In genomic region chr8:124752325-124752862, GRCm38 (mm10) we compare ENCODE assay signal across 9 mouse cellular contexts. TPM values are rescaled to one million over a fixed set of nuclear protein-coding genes. Genes with fewer than 3 reads are reported as not detected.
DNase-seq lines count a peak whose midpoint lies in the region; ATAC-seq and TF ChIP-seq lines count a peak whose summit lies in the region.
"Had no signal": no experiment of that assay in that cellular context is flagged by ENCODE, and none has a peak within 500 bp of the region (broad histone marks: within the 10 kb centered on the region; RNA-seq: fewer than 3 reads in every experiment).

No protein-coding gene starts in this region.

- peaks cover 42% of the 10 kb centered on the region for H3K4me1 ChIP-seq in heart, embryonic 10.5 days
- peaks cover 39% of the 10 kb centered on the region for H3K4me1 ChIP-seq in lung, embryonic 15.5 days
- no peaks in the 10 kb centered on the region for H3K4me1 ChIP-seq in forebrain, postnatal 0 days (ENCODE audit: insufficient read depth)
- H3K4me1 ChIP-seq in midbrain, postnatal 0 days (ENCODE audit: insufficient read depth, low read length) = peaks cover 4% of the 10 kb centered on the region; the same call in 1 of the 2 replicates

- H3K9ac ChIP-seq in lung, embryonic 15.5 days = no peak overlapping the region
- H3K9ac ChIP-seq in forebrain, postnatal 0 days = no peak overlapping the region
- H3K9ac ChIP-seq in midbrain, postnatal 0 days (replicated peaks; ENCODE audit: low read length, poor library complexity, severe bottlenecking) = no peak overlapping the region

- peak overlapping the region; percentile 77; the same call in 1 of the 2 replicates for H3K27ac ChIP-seq in heart, embryonic 10.5 days
- peak overlapping the region; percentile 49 for H3K27ac ChIP-seq in lung, embryonic 15.5 days
- H3K27ac ChIP-seq in forebrain, postnatal 0 days (ENCODE audit: low read depth, low read length) = no peak overlapping the region
- no peak overlapping the region for H3K27ac ChIP-seq in midbrain, postnatal 0 days (ENCODE audit: low read depth, low read length)

- 0 out of 2 replicates have a peak, but pooled peaks have one; percentile 2 for ATAC-seq in lung, embryonic 15.5 days (ENCODE audit: borderline replicate concordance, extremely low read depth, low FRiP score, low TSS enrichment)
- ATAC-seq in forebrain, postnatal 0 days = peak; percentile 28; the same call in 1 of the 2 replicates
- ATAC-seq in midbrain, postnatal 0 days (ENCODE audit: low FRiP score) = no peak

- H3K27me3 ChIP-seq in heart, embryonic 10.5 days (ENCODE audit: insufficient read depth, poor library complexity, severe bottlenecking) = peaks cover 53% of the 10 kb centered on the region
- peaks cover 36% of the 10 kb centered on the region for H3K27me3 ChIP-seq in lung, embryonic 15.5 days
- H3K27me3 ChIP-seq in forebrain, postnatal 0 days (ENCODE audit: insufficient read depth, low read length) = peaks cover 33% of the 10 kb centered on the region
- H3K27me3 ChIP-seq in midbrain, postnatal 0 days (ENCODE audit: insufficient read depth, low read length) = peaks cover 30% of the 10 kb centered on the region

- peak overlapping the region; percentile 82 for H3K4me3 ChIP-seq in heart, embryonic 10.5 days
- peak overlapping the region; percentile 74; the same call in 1 of the 2 replicates for H3K4me3 ChIP-seq in lung, embryonic 15.5 days
- no peak overlapping the region for H3K4me3 ChIP-seq in forebrain, postnatal 0 days (ENCODE audit: low read depth, low read length)
- H3K4me3 ChIP-seq in midbrain, postnatal 0 days (ENCODE audit: low read depth, low read length) = no peak overlapping the region

- no peak for DNase-seq in heart, embryonic 10.5 days (ENCODE audit: low spot score)
- DNase-seq in heart, adult 11 months = no peak
- no peak for DNase-seq in lung, postnatal 25 days (ENCODE audit: low spot score)
- no peak for DNase-seq in forebrain, postnatal 0 days
- DNase-seq in midbrain, postnatal 0 days (ENCODE audit: low spot score) = no peak
- DNase-seq in layer of hippocampus, adult 11-12 months (ENCODE audit: low spot score) = no peak
- no peak for DNase-seq in urinary bladder, postnatal 36 days (ENCODE audit: low spot score in 2 of 2)

- H3K4me2 ChIP-seq in lung, embryonic 15.5 days = peak overlapping the region; percentile 96
- H3K4me2 ChIP-seq in forebrain, postnatal 0 days (ENCODE audit: low read depth) = no peak overlapping the region
- H3K4me2 ChIP-seq in midbrain, postnatal 0 days (ENCODE audit: low read depth, low read length, poor library complexity, severe bottlenecking) = no peak overlapping the region

- TF ChIP-seq CTCF in forebrain, postnatal 0 days (IDR thresholded peaks at IDR 0.05; ENCODE audit: low read depth) = peak; percentile 16; the same call in 1 of the 2 replicates
- TF ChIP-seq CTCF in midbrain, postnatal 0 days (IDR thresholded peaks at IDR 0.05) = peak; percentile 51

- no peaks in the 10 kb centered on the region for H3K9me3 ChIP-seq in heart, embryonic 10.5 days
- no peaks in the 10 kb centered on the region for H3K9me3 ChIP-seq in lung, embryonic 15.5 days
- no peaks in the 10 kb centered on the region for H3K9me3 ChIP-seq in forebrain, postnatal 0 days (ENCODE audit: low read length)
- no peaks in the 10 kb centered on the region for H3K9me3 ChIP-seq in midbrain, postnatal 0 days (ENCODE audit: low read length)

- H3K36me3 ChIP-seq in heart, embryonic 10.5 days = no peaks in the 10 kb centered on the region
- H3K36me3 ChIP-seq in lung, embryonic 15.5 days = no peaks in the 10 kb centered on the region
- no peaks in the 10 kb centered on the region for H3K36me3 ChIP-seq in forebrain, postnatal 0 days (ENCODE audit: insufficient read depth)
- H3K36me3 ChIP-seq in midbrain, postnatal 0 days (ENCODE audit: insufficient read depth, low read length) = no peaks in the 10 kb centered on the region

- 36% methylated on average over 21 of the region's 21 CpGs for WGBS in heart, embryonic 10.5 days
- WGBS in lung, embryonic 15.5 days = 34% methylated on average over 21 of the region's 21 CpGs
- WGBS in forebrain, postnatal 0 days = 32% methylated on average over 21 of the region's 21 CpGs
- WGBS in midbrain, postnatal 0 days = 33% methylated on average over 21 of the region's 21 CpGs

RNA-seq across cellular contexts. Expression of gene Fam89a, which starts 0.8 kb away (rescaled TPM):
- 2.5 and 8.2 TPM in 2 replicates for polyA plus RNA-seq in heart, embryonic 10.5 days (2016; fragmentation: Nextera tagmentation; extraction: Ambion mirVana)
- 11.3 and 14.4 TPM in 2 replicates for polyA plus RNA-seq in lung, embryonic 15.5 days (2015; fragmentation: Nextera tagmentation; extraction: Ambion mirVana)
- 0.23 and 0.29 TPM in 2 replicates for total RNA-seq in forebrain, postnatal 0 days (2014; rRNA removed)
- polyA plus RNA-seq in forebrain, postnatal 0 days (2015; fragmentation: Nextera tagmentation; extraction: Ambion mirVana) = 0.15 and 0.28 TPM in 2 replicates
- total RNA-seq in midbrain, postnatal 0 days (2014; rRNA removed) = 1.2 TPM in 1 of 2 replicates, not detected in the other
- 0.25 and 0.26 TPM in 2 replicates for polyA plus RNA-seq in midbrain, postnatal 0 days (2015; fragmentation: Nextera tagmentation; extraction: Ambion mirVana)

RNA-seq across cellular contexts. Expression of gene Arv1, which starts 30.5 kb away (rescaled TPM):
- 21.3 and 26.7 TPM in 2 replicates for polyA plus RNA-seq in heart, embryonic 10.5 days (2016; fragmentation: Nextera tagmentation; extraction: Ambion mirVana)
- polyA plus RNA-seq in lung, embryonic 15.5 days (2015; fragmentation: Nextera tagmentation; extraction: Ambion mirVana) = 21.8 and 23.8 TPM in 2 replicates
- total RNA-seq in forebrain, postnatal 0 days (2014; rRNA removed) = 9.5 and 17.6 TPM in 2 replicates
- 25.6 and 31.4 TPM in 2 replicates for polyA plus RNA-seq in forebrain, postnatal 0 days (2015; fragmentation: Nextera tagmentation; extraction: Ambion mirVana)
- 22.5 and 25.4 TPM in 2 replicates for total RNA-seq in midbrain, postnatal 0 days (2014; rRNA removed)
- 35.2 and 35.7 TPM in 2 replicates for polyA plus RNA-seq in midbrain, postnatal 0 days (2015; fragmentation: Nextera tagmentation; extraction: Ambion mirVana)

RNA-seq across cellular contexts. Expression of gene Ttc13, which starts 30.6 kb away (rescaled TPM):
- 43.7 and 44.6 TPM in 2 replicates for polyA plus RNA-seq in heart, embryonic 10.5 days (2016; fragmentation: Nextera tagmentation; extraction: Ambion mirVana)
- polyA plus RNA-seq in lung, embryonic 15.5 days (2015; fragmentation: Nextera tagmentation; extraction: Ambion mirVana) = 47.0 and 49.7 TPM in 2 replicates
- total RNA-seq in forebrain, postnatal 0 days (2014; rRNA removed) = 64.2 and 79.2 TPM in 2 replicates
- polyA plus RNA-seq in forebrain, postnatal 0 days (2015; fragmentation: Nextera tagmentation; extraction: Ambion mirVana) = 50.1 and 56.1 TPM in 2 replicates
- 64.8 and 76.5 TPM in 2 replicates for total RNA-seq in midbrain, postnatal 0 days (2014; rRNA removed)
- 64.0 and 66.5 TPM in 2 replicates for polyA plus RNA-seq in midbrain, postnatal 0 days (2015; fragmentation: Nextera tagmentation; extraction: Ambion mirVana)

RNA-seq across cellular contexts. Expression of gene Trim67, which starts 40.5 kb away (rescaled TPM):
- polyA plus RNA-seq in heart, embryonic 10.5 days (2016; fragmentation: Nextera tagmentation; extraction: Ambion mirVana) = 0.05 and 0.10 TPM in 2 replicates
- 0.66 and 0.67 TPM in 2 replicates for polyA plus RNA-seq in lung, embryonic 15.5 days (2015; fragmentation: Nextera tagmentation; extraction: Ambion mirVana)
- total RNA-seq in forebrain, postnatal 0 days (2014; rRNA removed) = 64.2 and 68.3 TPM in 2 replicates
- polyA plus RNA-seq in forebrain, postnatal 0 days (2015; fragmentation: Nextera tagmentation; extraction: Ambion mirVana) = 21.9 and 25.7 TPM in 2 replicates
- 87.1 and 104 TPM in 2 replicates for total RNA-seq in midbrain, postnatal 0 days (2014; rRNA removed)
- 22.0 and 25.6 TPM in 2 replicates for polyA plus RNA-seq in midbrain, postnatal 0 days (2015; fragmentation: Nextera tagmentation; extraction: Ambion mirVana)
- total RNA-seq: monocyte, adult 5-6 weeks had no signal

Comparison
In these comparisons a context has a peak if more than half of its experiments do, and no peak if none do; other contexts are left out.
1. H3K27ac ChIP-seq: peak in heart, embryonic 10.5 days (single experiment) and lung, embryonic 15.5 days (single experiment); none in forebrain, postnatal 0 days (single experiment) and midbrain, postnatal 0 days (single experiment).
2. H3K4me3 ChIP-seq: peak in heart, embryonic 10.5 days (single experiment) and lung, embryonic 15.5 days (single experiment); none in forebrain, postnatal 0 days (single experiment) and midbrain, postnatal 0 days (single experiment).